Mouse (Mus musculus) bone marrow macrophage, adult 2 months (primary cell): Measurements from ENCODE around the gene Hipk3.

Experiments
- CTCF ChIP-seq: IDR thresholded peaks from 2 replicates; pipeline ENCODE4 v1.5.1; 2012; ENCODE audit warnings: low read depth, mild to moderate bottlenecking, low read length, moderate library complexity
- POLR2A ChIP-seq: IDR thresholded peaks from 2 replicates; pipeline ENCODE4 v1.6.1; 2012; ENCODE audit warnings: mild to moderate bottlenecking, low read depth, low read length, borderline replicate concordance

DNA sequence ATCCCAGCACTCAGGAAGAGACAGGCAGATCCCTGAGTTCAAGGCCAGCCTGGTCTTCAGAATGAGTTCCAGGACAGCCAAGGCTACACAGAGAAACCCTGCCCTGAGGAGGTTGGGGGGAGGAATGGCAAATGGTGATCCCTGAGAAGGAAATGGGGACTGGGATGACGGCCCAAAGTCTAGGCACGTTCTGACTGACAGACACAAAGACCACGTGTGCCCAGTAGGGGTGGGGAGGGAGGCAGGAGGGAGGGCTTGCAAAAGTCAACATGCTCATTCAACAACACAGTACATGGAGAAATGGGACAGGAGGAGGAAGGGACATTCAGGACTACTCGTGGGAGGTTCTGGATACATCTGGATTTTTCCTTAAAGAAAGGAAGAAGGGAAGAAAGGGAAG lies 81.8 kb downstream of the Hipk3 start:
- TF ChIP-seq CTCF, result no peak
- no peak for TF ChIP-seq POLR2A
